Mouse (Mus musculus): ENCODE results near the gene Fbxo9. TPM values are rescaled to one million over a fixed set of nuclear protein-coding genes. Genes with fewer than 3 reads are reported as not detected.

Fbxo9 gene
- polyA plus RNA-seq, 1 experiment: 20.3 TPM

GRCm38 (mm10) chr9:78113538-78113885 is 4.6 kb upstream of the Fbxo9 start:
- TF ChIP-seq TAL1 (IDR thresholded peaks at IDR 0.05; ENCODE audit: low read length) (no peak), GATA1 (IDR thresholded peaks at IDR 0.05; ENCODE audit: low read length) (no peak)
- H3K4me1 ChIP-seq (ENCODE audit: control insufficient read depth): peaks cover 51% of the 10 kb centered on the region
- H3K4me3 ChIP-seq (replicated peaks): peak overlapping the region; percentile 87
- peaks cover 4% of the 10 kb centered on the region for H3K36me3 ChIP-seq (ENCODE audit: control insufficient read depth)
- no peaks in the 10 kb centered on the region for H3K27me3 ChIP-seq (ENCODE audit: control insufficient read depth)
- H3K9me3 ChIP-seq (ENCODE audit: control insufficient read depth, low read length): no peaks in the 10 kb centered on the region

GRCm38 (mm10) chr9:78112770-78113537 is 4.1 kb upstream of the Fbxo9 start:
- Histone ChIP-seq H3K36me3 (ENCODE audit: control insufficient read depth) (peaks cover 4% of the 10 kb centered on the region), H3K27me3 (ENCODE audit: control insufficient read depth) (no peaks in the 10 kb centered on the region), H3K9me3 (ENCODE audit: control insufficient read depth, low read length) (no peaks in the 10 kb centered on the region), H3K4me3 (replicated peaks) (peak overlapping the region; percentile 87), H3K4me1 (ENCODE audit: control insufficient read depth) (peaks cover 48% of the 10 kb centered on the region)
- TF ChIP-seq TAL1 (IDR thresholded peaks at IDR 0.05; ENCODE audit: low read length) (no peak), GATA1 (IDR thresholded peaks at IDR 0.05; ENCODE audit: low read length) (no peak)

GRCm38 (mm10) chr9:78111456-78111855 is 2.6 kb upstream of the Fbxo9 start:
- no peaks in the 10 kb centered on the region for H3K9me3 ChIP-seq (ENCODE audit: control insufficient read depth, low read length)
- TF ChIP-seq TAL1 (IDR thresholded peaks at IDR 0.05; ENCODE audit: low read length) (no peak), GATA1 (IDR thresholded peaks at IDR 0.05; ENCODE audit: low read length) (no peak)
- H3K27me3 ChIP-seq (ENCODE audit: control insufficient read depth): no peaks in the 10 kb centered on the region
- H3K4me1 ChIP-seq (ENCODE audit: control insufficient read depth): peaks cover 47% of the 10 kb centered on the region
- peaks cover 8% of the 10 kb centered on the region for H3K36me3 ChIP-seq (ENCODE audit: control insufficient read depth)
- no peak overlapping the region for H3K4me3 ChIP-seq (replicated peaks)

GRCm38 (mm10) chr9:78109656-78110055 is 791 bp upstream of the Fbxo9 start:
- no peaks in the 10 kb centered on the region for H3K27me3 ChIP-seq (ENCODE audit: control insufficient read depth)
- no peak for TF ChIP-seq GATA1 (IDR thresholded peaks at IDR 0.05; ENCODE audit: low read length)
- TF ChIP-seq TAL1 (IDR thresholded peaks at IDR 0.05; ENCODE audit: low read length): no peak
- peaks cover 62% of the 10 kb centered on the region for H3K4me1 ChIP-seq (ENCODE audit: control insufficient read depth)
- peaks cover 22% of the 10 kb centered on the region for H3K36me3 ChIP-seq (ENCODE audit: control insufficient read depth)
- H3K4me3 ChIP-seq (replicated peaks): peak overlapping the region; percentile 100
- H3K9me3 ChIP-seq (ENCODE audit: control insufficient read depth, low read length): no peaks in the 10 kb centered on the region

GRCm38 (mm10) chr9:78107912-78108795 is 711 bp downstream of the Fbxo9 start:
- Histone ChIP-seq H3K4me3 (replicated peaks) (peak overlapping the region; percentile 100), H3K4me1 (ENCODE audit: control insufficient read depth) (peaks cover 60% of the 10 kb centered on the region), H3K27me3 (ENCODE audit: control insufficient read depth) (no peaks in the 10 kb centered on the region), H3K36me3 (ENCODE audit: control insufficient read depth) (peaks cover 37% of the 10 kb centered on the region), H3K9me3 (ENCODE audit: control insufficient read depth, low read length) (peaks cover 2% of the 10 kb centered on the region)
- TF ChIP-seq TAL1 (IDR thresholded peaks at IDR 0.05; ENCODE audit: low read length): no peak
- TF ChIP-seq GATA1 (IDR thresholded peaks at IDR 0.05; ENCODE audit: low read length): no peak

GRCm38 (mm10) chr9:78107582-78107911 is 1.3 kb downstream of the Fbxo9 start:
- Histone ChIP-seq H3K4me1 (ENCODE audit: control insufficient read depth) (peaks cover 61% of the 10 kb centered on the region), H3K36me3 (ENCODE audit: control insufficient read depth) (peaks cover 43% of the 10 kb centered on the region), H3K9me3 (ENCODE audit: control insufficient read depth, low read length) (peaks cover 2% of the 10 kb centered on the region), H3K27me3 (ENCODE audit: control insufficient read depth) (no peaks in the 10 kb centered on the region), H3K4me3 (replicated peaks) (peak overlapping the region; percentile 100)
- TF ChIP-seq GATA1 (IDR thresholded peaks at IDR 0.05; ENCODE audit: low read length) (no peak), TAL1 (IDR thresholded peaks at IDR 0.05; ENCODE audit: low read length) (no peak)

GRCm38 (mm10) chr9:78106821-78107220 is 2.0 kb downstream of the Fbxo9 start:
- H3K4me3 ChIP-seq (replicated peaks): peak overlapping the region; percentile 100
- H3K27me3 ChIP-seq (ENCODE audit: control insufficient read depth): no peaks in the 10 kb centered on the region
- H3K9me3 ChIP-seq (ENCODE audit: control insufficient read depth, low read length): peaks cover 2% of the 10 kb centered on the region
- H3K4me1 ChIP-seq (ENCODE audit: control insufficient read depth): peaks cover 65% of the 10 kb centered on the region
- peaks cover 50% of the 10 kb centered on the region for H3K36me3 ChIP-seq (ENCODE audit: control insufficient read depth)
- TF ChIP-seq TAL1 (IDR thresholded peaks at IDR 0.05; ENCODE audit: low read length) (no peak), GATA1 (IDR thresholded peaks at IDR 0.05; ENCODE audit: low read length) (no peak)

GRCm38 (mm10) chr9:78105501-78105932 is 3.3 kb downstream of the Fbxo9 start:
- Histone ChIP-seq H3K4me3 (replicated peaks) (peak overlapping the region; percentile 100), H3K27me3 (ENCODE audit: control insufficient read depth) (no peaks in the 10 kb centered on the region), H3K9me3 (ENCODE audit: control insufficient read depth, low read length) (peaks cover 2% of the 10 kb centered on the region), H3K36me3 (ENCODE audit: control insufficient read depth) (peaks cover 63% of the 10 kb centered on the region), H3K4me1 (ENCODE audit: control insufficient read depth) (peaks cover 67% of the 10 kb centered on the region)
- TF ChIP-seq TAL1 (IDR thresholded peaks at IDR 0.05; ENCODE audit: low read length) (peak; percentile 80), GATA1 (IDR thresholded peaks at IDR 0.05; ENCODE audit: low read length) (peak; percentile 86)

GRCm38 (mm10) chr9:78104973-78105372 is 3.9 kb downstream of the Fbxo9 start:
- no peaks in the 10 kb centered on the region for H3K27me3 ChIP-seq (ENCODE audit: control insufficient read depth)
- H3K4me1 ChIP-seq (ENCODE audit: control insufficient read depth): peaks cover 64% of the 10 kb centered on the region
- H3K4me3 ChIP-seq (replicated peaks): peak overlapping the region; percentile 100

More at GRCm38 (mm10) chr9:78104973-78105372, 3.9 kb downstream of the Fbxo9 start:
- TF ChIP-seq TAL1 (IDR thresholded peaks at IDR 0.05; ENCODE audit: low read length): no peak; the same call in 2 of the 3 replicates
- peak; percentile 36; the same call in 1 of the 2 replicates for TF ChIP-seq GATA1 (IDR thresholded peaks at IDR 0.05; ENCODE audit: low read length)
- Histone ChIP-seq H3K9me3 (ENCODE audit: control insufficient read depth, low read length) (peaks cover 2% of the 10 kb centered on the region), H3K36me3 (ENCODE audit: control insufficient read depth) (peaks cover 69% of the 10 kb centered on the region)

Measured in erythroblast, embryonic 14.5 days (primary cell).